Mouse (Mus musculus) CD4-positive helper T cell, adult 2 months (primary cell): Measurements from ENCODE around the gene Ino80b.

ENCODE experiments used
- DNase-seq: peaks from one replicate; pipeline ENCODE4 v3.0.0-alpha.2; 2012; ENCODE audit warnings: low read depth, missing footprints, low spot score

Ino80b gene

DNA sequence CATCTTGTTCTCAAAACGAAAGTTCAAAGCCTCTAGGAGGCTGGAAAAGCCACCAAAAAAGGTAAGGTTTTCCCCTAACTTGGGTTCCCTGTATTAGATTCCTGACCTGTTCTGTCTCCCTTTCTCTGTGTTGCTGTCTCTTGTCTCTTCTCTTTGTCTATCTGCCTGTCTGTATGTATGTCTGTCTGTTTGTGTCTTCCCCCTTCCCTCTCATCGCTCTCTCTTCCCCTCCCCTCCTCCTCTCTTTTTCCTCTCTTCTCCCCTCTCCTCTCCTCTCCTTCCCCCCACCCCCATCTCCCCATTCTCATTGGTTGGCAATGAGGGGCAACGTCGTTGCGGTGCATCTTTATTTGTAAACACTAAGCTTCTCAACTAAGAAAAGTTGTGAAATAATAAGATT lies at the start of gene Ino80b:
TSS of gene Ino80b (minus strand) at position 101 of the 400 bp plus-strand sequence.
- no peak for DNase-seq

DNA sequence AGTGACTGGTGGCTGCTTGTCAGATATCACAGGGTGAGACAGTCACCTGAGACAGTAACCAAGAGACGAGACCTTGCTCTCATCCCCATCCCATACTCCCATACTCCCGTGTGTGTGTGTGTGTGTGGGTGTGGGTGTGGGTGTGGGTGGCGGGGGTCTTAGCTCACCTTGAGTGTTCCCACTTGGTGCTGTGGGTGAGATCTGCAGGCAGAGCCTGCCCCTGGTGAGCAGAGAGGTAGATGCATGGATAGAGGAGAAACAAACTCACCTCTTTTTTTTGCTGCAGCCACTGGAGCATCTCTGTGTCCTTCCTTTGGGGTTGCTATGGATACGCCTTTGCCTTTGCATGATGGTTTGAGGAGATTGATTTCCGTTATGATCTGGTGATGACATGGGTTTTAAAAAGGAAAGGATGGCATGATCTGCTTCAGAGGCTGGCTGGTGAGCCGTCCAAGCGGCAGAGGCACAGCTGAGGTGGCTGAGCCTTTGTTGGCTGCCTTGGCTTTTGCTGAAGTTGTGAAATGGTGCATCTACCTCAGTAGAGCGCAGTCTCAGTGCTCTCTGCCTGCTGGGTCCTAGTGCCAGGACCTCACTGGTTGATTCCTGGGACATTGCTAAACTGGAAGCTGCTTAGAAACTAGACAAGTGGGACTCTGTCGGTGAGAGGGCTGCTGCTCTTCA lies 47.1 kb upstream of the Ino80b start:
- no peak for DNase-seq

DNA sequence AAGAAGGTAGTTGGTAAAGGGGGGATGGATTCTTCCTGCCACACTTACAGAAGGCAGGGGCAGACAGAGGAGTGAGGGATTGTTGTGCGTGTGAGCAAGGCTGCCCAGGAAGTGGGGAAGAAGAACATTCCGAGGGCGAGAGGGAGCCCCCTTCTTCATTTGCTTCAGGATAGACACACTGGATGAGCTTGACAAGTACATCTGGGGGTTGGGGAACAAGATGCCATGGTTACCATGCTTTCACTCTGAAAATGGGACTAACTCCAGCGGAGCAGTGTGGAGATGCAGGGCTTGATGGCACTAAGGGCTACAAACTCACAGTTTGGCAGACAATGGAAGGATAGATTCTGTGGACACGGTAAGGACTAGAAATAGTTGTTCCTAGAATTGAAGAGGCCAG lies 45.8 kb upstream of the Ino80b start:
- DNase-seq, result no peak

DNA sequence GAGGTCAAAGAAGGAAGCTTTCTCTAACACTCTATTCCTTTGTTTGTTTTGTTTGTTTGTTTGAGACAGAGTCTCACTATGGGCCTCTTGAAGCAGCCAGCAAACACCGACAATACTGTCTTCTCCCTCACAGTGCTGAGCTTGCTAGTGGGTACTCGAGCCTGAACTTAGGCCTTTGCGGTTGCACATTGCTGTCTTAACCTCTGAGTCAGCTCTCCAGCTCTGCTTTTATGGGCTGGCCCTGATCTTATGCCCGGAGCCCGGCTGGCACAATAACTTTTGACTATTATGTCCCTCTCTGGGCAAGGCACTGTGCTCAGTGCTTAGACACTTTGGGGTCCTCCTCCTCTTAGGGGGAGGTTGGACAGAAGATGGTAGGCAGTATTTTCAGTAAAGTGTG lies 44.6 kb upstream of the Ino80b start:
- DNase-seq, result no peak

DNA sequence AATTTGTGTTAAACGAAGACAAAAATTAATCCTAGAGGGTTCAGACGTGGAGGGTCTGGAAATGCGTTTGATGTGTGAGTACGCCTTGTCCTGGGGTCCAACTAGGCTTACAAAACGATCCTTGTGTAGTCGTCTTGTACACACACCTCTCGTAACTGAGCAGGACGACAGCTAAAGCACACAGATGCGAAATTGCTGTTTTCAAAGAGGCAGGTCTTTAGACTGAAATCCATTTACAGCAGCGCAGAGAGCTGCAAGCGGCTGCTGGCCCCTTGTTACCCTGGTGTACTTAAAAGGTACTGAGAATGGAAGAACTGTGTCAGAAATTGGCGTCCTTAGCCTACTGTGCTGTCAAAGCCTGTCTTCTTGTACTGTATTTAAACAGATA lies 41.0 kb upstream of the Ino80b start:
- peak; percentile 56 for DNase-seq

DNA sequence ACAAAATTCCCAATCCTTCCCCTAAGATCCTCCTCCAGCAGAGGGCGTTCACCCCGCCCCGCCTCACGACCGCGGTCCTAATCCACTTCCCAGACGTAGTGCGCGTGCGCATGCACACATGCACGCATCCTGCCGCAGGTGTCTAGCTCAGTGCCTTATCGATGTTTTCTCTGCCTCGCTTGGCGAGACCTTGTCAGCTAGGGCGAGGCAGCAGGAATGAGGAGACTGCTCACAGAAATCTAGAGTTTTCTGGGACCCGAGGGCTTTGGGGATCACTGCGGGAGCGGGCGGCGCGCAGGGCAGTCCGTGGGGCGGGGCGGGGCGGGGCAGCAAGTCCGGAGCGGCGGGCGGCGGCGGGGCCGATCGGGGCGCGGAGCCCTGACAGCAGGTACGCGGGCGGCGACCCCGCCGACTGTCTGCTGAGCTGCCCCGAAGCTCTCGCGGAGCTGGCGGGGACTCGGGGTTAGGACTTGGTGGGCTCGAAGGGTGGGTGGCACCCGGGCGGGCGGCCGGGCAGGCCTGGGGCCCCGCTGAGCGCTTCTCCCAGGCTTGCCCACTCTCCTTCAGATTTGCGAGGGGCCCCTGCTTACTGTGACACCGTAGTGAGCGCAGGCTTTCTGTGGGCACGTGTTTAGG lies 40.5 kb upstream of the Ino80b start, which contains the start of gene Dctn1:
TSS of gene Dctn1 (plus strand) at position 314 of the 636 bp plus-strand sequence.
- DNase-seq, result peak; percentile 94

DNA sequence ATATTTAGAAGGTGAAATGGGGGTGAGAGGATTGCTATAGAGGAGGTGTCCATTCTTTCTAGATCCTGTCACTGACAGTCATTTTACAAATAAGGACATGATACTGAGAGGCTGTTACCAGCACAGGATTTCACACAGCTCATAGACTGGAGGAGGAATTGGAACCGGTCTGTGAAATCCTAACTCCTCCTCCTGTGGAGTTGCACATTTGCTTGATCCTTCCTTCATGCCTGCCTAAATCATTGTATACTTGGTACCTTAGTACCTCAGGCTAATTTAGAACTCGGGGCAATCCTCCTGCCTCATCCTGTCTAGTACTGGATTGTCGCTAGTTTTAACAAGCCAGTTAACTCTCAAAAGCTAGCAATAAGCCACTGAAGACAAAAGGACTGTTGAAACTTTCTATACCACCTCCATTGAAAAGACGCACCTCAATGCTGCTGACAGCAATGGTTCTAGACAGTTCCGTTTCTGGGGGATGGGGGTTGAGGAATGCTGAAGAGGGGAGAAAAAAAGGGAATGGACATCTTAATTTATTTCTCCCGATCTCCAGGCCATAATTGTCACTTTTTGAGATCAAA lies 39.9 kb upstream of the Ino80b start:
- no peak for DNase-seq

DNA sequence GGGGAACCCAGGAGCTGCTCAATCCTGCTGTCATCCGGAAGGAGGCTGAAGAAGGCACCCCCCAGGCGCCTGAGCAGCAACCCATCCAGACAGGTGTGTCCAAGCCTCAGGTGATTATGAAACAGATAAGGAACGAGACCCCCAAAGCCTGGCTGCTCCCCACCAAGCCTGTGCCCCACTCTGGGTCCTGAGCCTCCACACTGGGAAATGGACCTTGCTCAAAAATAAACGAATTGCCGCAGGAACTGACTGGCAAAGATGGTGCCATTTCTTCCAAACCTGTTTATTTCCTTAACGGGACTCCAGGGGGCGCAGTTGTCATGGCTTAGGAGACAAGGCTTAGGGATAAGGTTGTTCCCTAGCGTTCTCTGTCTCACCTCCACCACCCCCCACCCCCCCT lies 37.5 kb upstream of the Ino80b start:
- DNase-seq, result peak; percentile 65

DNA sequence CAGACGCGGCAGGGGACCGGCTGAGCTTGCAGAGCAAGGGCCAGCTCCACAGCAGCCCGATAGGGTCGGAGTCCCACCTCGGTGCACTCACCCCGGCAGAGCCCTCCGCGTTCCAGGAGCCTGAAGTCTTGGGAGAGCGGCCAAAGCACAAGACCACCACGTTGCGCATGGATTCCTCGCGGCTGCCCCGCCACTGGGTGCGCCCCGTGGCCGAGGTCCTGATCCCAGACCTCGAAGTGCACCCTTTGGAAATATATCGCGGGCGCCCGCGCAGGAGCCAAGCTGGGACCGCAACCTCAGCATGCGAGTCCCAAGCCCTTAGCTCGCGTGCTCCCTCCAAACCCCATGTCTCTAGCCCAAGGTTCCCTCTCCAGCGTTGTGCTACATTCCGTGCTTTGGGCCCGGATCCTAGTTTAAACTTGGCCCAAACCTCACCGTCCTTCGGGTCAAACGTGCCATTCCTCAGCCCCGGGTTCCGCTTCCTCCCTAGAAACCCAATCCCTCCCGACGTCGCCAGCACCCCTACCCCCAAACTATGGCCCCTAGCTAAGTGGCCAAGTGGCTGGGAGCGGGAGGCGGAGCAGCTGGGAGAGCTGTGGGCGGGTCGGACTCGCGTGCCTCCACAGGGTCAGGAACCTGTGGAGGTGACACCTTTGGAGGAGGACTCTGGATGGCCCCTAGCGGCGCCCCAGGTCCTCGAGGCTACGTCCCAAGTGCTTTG lies 36.9 kb upstream of the Ino80b start:
- DNase-seq, result peak; percentile 32

DNA sequence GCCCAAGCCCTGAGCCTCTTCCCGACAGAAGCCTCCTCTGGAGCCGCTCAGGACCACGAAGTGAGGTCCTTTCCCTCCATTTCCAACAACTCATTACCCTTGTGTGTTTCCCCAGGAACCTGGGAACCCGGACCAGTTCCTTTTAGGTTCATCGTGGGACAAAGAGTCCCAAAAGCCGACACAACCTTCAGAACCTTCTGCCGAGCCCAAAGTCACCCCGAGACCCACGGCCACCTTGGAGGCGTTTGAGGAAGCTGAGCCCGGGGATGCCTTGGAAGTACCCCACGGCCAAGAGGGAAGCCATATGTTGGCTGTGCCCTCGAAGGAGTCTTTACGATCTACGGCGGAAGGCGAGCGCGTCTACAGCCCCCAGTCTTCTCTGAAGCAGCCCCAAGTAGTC lies 36.2 kb upstream of the Ino80b start:
- DNase-seq, result no peak

DNA sequence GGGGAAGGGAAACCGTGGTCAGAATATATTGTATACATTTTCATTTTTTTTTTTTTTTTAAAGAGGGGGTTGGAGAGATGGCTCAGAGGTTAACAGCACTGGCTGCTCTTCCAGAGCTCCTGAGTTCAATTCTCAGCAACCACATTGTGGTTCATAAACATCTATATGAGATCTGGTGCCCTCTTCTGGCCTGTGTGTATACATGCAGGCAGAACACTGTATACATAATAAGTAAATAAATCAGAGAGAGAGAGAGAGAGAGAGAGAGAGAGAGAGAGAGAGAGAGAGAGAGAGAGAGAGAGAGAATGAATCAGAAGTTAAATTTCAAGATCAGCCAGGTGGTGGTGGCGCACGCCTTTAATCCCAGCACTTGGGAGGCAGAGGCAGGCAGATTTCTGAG lies 34.2 kb upstream of the Ino80b start:
- DNase-seq, result peak; percentile 76

DNA sequence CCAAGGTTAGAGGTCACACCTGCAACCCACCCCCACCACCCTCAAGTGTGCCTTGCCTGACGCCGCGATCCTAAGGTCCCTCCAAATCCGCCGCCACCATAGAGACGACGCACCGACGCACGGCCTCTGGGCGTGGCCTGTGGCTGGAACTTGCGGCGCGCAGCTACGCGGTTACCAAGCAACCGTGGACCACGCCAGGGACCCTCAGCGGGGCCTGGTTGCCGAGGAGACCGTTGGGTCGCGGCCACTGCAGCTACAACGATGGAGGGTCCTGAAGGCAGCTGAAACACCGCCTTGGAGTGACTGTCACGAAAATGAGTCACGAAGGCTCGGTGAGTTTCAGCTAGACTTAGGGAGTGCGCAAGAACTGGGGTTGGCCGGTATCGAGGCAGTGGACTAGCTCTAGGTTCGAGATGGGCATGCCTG lies 31.0 kb upstream of the Ino80b start, which contains the start of the genes Wdr54 and 1700003E16Rik:
TSS of gene Wdr54 (minus strand) at position 139 of the 426 bp plus-strand sequence.
TSS of gene 1700003E16Rik (plus strand) at position 146 of the 426 bp plus-strand sequence.
- peak; percentile 68 for DNase-seq

DNA sequence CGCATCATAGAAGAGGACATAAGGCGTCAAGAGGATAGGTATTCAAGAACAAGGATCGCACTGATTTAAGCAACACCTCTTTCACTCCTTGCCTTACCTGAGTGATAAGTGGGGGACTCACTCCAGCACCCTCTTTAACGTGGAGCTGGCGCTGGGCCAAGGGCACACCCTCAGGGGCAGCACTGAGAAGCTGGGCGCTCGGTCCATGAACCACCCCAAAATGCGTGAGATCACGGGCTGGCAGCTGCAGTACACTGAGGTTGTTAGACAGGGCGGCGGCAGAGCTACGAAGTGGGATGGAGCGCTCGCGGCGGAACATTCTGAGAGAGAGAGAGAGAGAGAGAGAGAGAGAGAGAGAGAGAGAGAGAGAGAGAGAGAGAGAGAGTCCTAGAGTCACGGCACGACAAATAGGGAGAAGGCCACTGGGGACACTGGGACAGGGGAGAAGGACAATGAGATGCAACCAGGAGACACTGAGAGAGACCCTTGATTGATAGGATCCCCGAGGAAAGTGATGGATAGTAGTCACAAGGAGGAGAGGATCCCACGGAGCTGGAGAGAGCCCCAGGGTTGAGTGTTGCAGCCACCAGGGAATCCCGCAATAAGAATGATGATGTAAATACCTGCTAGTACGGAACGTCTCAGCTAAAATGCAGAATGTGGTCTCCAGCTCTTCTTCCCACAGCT lies 30.5 kb upstream of the Ino80b start:
- peak; percentile 21 for DNase-seq

DNA sequence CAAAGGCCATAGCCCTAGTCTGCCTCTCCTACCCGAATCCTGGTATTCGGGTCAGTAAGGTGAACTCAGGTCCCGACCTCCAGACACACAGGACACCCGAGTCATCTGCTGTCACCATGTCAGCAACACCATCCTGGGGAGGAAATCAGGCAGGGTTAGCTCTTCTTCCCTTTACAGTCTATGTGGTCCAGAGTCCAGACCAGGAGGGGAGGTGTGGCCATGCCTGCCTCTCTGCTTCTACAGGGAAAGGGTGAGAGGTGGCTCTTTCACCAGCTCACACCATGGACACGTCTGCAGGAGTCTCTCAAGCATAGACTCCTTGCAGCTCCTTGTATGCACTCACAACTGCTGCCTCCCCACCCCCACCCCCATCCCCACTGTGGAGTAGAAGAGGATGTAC lies 28.3 kb upstream of the Ino80b start:
- no peak for DNase-seq

DNA sequence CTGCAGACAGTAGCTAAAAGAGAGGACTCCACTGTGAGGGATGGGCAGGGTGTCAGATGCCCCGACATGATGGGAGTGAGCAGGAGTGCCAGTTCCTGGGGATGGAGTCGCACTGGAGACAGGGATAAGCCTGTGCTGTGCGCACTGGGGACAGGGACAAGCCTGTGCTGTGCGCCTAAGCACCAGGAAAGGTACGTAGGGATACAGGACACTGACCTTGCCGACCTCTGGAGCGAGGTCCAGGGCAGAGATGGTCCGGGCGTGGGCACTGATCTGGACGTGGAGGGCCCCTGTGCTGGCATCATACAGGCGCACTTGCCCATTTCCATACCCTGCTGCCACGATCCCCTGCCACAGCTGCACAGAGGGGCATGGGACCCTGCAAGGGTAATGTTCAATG lies 27.8 kb upstream of the Ino80b start:
- no peak for DNase-seq

DNA sequence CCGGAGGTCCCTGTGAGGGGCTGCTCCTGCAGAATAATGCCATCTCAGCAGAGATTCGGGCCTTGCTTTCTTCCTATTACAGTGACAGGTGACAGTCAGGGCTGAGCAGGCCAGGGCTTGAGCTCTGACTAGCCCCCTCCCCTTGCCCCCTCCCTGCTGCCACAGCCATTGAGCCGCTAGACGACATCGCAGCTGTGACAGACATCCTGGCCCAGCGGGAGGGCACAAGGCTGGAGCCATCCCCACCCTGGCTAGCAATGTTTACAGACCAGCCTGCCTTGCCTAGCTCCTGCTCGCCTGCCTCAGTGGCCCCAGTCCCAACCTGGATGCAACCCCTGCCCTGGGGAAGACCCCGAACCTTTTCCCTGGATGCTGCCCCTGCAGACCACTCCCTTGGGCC lies 26.5 kb upstream of the Ino80b start:
- DNase-seq, result no peak

DNA sequence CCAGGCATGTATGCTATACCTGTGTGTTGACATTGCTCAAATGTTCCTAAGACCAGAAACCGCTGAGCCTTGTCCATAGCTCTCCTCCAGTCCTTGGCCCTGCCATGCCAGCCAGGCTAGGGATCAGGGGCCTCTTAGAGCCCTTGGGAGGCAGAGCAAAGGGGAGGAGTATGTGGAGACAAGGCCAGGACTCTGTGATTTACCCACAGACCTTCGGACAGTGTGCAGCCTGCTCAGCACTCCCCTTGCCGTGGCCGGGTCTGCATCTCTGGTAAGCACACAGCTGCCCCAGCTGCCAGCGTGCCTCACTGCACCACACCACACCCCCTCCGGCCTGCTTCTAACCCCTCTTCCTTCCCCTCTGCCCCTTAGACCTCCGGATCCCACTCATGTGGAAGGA lies 22.0 kb upstream of the Ino80b start:
- no peak for DNase-seq

DNA sequence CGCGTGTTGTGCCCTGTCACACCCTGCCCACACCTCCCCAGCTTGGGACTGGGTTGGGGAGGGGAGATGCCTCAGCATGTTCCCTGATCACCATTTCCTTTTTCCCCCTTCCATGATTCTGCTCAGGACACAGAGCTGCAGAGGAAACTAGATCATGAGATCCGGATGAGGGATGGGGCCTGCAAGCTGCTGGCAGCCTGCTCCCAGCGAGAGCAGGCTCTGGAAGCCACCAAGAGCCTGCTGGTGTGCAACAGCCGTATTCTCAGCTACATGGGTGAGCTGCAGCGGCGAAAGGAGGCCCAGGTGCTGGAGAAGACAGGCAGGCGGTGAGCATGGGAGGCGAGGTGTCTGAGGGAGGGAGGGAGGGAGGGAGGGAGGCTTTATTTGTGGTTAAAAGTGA lies 20.6 kb upstream of the Ino80b start:
- DNase-seq, result no peak

DNA sequence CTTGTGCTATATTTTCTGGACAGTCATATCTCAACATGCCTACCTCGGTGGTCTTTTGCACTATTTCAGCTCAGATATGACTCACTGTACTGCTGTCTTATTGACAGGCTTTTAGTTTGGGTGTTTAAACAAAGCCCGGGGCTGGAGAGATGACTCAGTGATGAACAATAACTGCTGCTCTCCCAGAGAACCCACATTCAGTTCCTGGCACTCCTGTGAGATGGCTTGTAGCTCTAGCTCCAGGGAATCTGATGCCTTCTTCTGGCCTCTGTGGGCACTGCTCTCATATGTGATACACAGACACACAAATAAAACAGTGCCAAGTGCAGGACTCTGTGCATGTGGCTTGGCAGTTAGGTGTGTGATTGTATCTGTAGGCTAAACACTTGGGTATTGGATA lies 20.0 kb upstream of the Ino80b start:
- no peak for DNase-seq

DNA sequence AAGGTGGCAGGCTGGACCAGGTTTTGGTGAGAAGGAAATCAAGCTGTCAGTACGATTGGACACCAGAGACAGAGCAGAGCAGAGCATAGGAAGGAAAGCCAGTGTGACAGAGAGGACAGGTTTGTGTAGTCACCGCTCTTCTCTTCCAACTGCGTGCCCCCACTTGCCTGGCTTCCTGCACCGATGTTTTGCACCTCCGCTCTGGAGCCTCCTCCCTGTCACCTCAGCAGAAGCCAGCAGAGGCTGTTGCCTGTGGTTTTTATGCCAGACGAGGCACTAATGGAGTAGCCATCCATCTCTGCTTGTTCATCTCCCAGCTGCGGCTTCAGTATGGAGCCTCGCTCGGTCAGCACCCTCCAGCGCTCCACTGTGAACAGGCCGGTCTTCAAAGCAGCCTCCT lies 17.7 kb upstream of the Ino80b start:
- no peak for DNase-seq

DNA sequence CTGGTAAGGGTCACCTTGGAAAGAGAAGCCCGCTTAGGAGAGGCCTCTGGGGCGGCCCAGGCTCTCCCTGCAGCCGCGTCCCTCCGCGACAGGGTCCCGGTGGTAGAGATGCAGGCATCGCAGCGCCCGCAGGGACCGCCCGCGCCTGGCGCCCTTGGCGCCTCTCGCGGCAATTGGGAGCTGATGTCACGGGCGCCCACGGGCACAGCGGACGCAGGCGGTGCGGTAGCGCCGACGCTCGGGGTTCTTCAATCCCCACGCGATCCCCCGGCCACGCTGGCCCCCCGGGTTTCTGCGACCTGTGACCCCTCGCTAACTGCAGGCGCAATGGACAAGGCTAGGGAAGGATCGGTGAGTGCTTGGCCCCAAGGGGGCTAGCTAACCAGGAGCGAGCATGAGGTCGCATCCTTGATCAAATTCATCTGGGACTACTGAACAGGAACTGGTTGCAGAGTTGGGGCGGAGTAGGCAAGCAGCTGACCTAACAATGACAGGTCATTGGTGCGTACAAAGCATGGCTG lies 17.0 kb upstream of the Ino80b start:
- DNase-seq, result no peak
